Mouse (Mus musculus) frontal cortex, postnatal 10 days (tissue): ENCODE results near the gene Serinc4.

ENCODE experiments used
- DNase-seq, 2 experiments: peaks; one replicate each; pipeline ENCODE4 v3.0.0; 2022; ENCODE audit warnings: low spot score in 2 of 2, mixed read lengths in 1 of 2

Serinc4 gene

GRCm38 (mm10) chr2:121448136-121448535, 8.4 kb downstream of the Serinc4 start:
- no peak for DNase-seq

- DNase-seq = no peak
Measured at GRCm38 (mm10) chr2:121447006-121447405, 9.6 kb downstream of the Serinc4 start.

GRCm38 (mm10) chr2:121446506-121446905, 10.1 kb downstream of the Serinc4 start:
- DNase-seq = no peak

- DNase-seq = no peak
Measured at GRCm38 (mm10) chr2:121445117-121445516, 11.5 kb downstream of the Serinc4 start.

GRCm38 (mm10) chr2:121444178-121444577, 12.4 kb downstream of the Serinc4 start, which contains the start of gene Ell3:
TSS of gene Ell3 (minus strand) at chr2:121444278.
- no peak for DNase-seq

- DNase-seq = no peak
Measured at GRCm38 (mm10) chr2:121443068-121443349, 13.6 kb downstream of the Serinc4 start.

GRCm38 (mm10) chr2:121442259-121443067, 14.1 kb downstream of the Serinc4 start:
- DNase-seq = no peak

- no peak for DNase-seq
Measured at GRCm38 (mm10) chr2:121441800-121442199, 14.8 kb downstream of the Serinc4 start.

- no peak for DNase-seq
Measured at GRCm38 (mm10) chr2:121440834-121441605, 15.6 kb downstream of the Serinc4 start.

GRCm38 (mm10) chr2:121439746-121440145, 16.8 kb downstream of the Serinc4 start:
- DNase-seq = no peak

- no peak for DNase-seq
Measured at GRCm38 (mm10) chr2:121434854-121435253, 21.7 kb downstream of the Serinc4 start.

- no peak for DNase-seq
Measured at GRCm38 (mm10) chr2:121425890-121426289, 30.7 kb downstream of the Serinc4 start.

GRCm38 (mm10) chr2:121423166-121423565, 33.4 kb downstream of the Serinc4 start:
- DNase-seq = no peak

GRCm38 (mm10) chr2:121418476-121418875, 38.1 kb downstream of the Serinc4 start:
- DNase-seq = no peak

GRCm38 (mm10) chr2:121416356-121416755, 40.2 kb downstream of the Serinc4 start:
- no peak for DNase-seq

GRCm38 (mm10) chr2:121415591-121415990, 41.0 kb downstream of the Serinc4 start:
- no peak for DNase-seq

- DNase-seq = no peak
Measured at GRCm38 (mm10) chr2:121415103-121415502, 41.5 kb downstream of the Serinc4 start.

- DNase-seq = peak; percentile 27 to 58
Measured at GRCm38 (mm10) chr2:121414139-121414685, 42.4 kb downstream of the Serinc4 start.

GRCm38 (mm10) chr2:121413387-121414042, 43.1 kb downstream of the Serinc4 start, which contains the start of the genes Pdia3 and Catsper2:
TSS of gene Pdia3 (plus strand) at chr2:121413775.
TSS of gene Catsper2 (minus strand) at chr2:121413792.
- peak; percentile 94 to 96 for DNase-seq

- peak in 1 of 2 experiments; percentile 12 for DNase-seq
Measured at GRCm38 (mm10) chr2:121412843-121413386, 43.7 kb downstream of the Serinc4 start.

- no peak for DNase-seq
Measured at GRCm38 (mm10) chr2:121408160-121408559, 48.4 kb downstream of the Serinc4 start.

GRCm38 (mm10) chr2:121403296-121403695, 53.3 kb downstream of the Serinc4 start:
- no peak for DNase-seq
